Mouse (Mus musculus) right cerebral cortex, postnatal 36 days (tissue): ENCODE data around the gene Tenm2.

Source experiments
- DNase-seq, 2 experiments: peaks; one replicate each; pipeline ENCODE4 v3.0.0; 2022; ENCODE audit warnings: low spot score in 2 of 2, mixed read lengths in 1 of 2

Gene Tenm2

GRCm38 (mm10) chr11:36697021-36697639, 538.6 kb downstream of the Tenm2 start:
- no peak for DNase-seq

- no peak for DNase-seq
Observed at GRCm38 (mm10) chr11:36694810-36695209, 541.0 kb downstream of the Tenm2 start.

- DNase-seq: peak in 1 of 2 experiments; percentile 56
Observed at GRCm38 (mm10) chr11:36692637-36693036, 543.1 kb downstream of the Tenm2 start.

GRCm38 (mm10) chr11:36690826-36691225, 544.9 kb downstream of the Tenm2 start:
- DNase-seq: peak in 1 of 2 experiments; percentile 30

GRCm38 (mm10) chr11:36686253-36686652, 549.5 kb downstream of the Tenm2 start:
- DNase-seq: no peak

GRCm38 (mm10) chr11:36679361-36679760, 556.4 kb downstream of the Tenm2 start:
- no peak for DNase-seq

GRCm38 (mm10) chr11:36678542-36678941, 557.2 kb downstream of the Tenm2 start:
- no peak for DNase-seq

- DNase-seq: no peak
Observed at GRCm38 (mm10) chr11:36678057-36678396, 557.7 kb downstream of the Tenm2 start.

GRCm38 (mm10) chr11:36677321-36678056, 558.3 kb downstream of the Tenm2 start:
- peak in 1 of 2 experiments; percentile 25 for DNase-seq

GRCm38 (mm10) chr11:36676446-36677284, 559.1 kb downstream of the Tenm2 start:
- no peak for DNase-seq

- DNase-seq: no peak
Observed at GRCm38 (mm10) chr11:36674902-36675422, 560.8 kb downstream of the Tenm2 start.

- no peak for DNase-seq
Observed at GRCm38 (mm10) chr11:36674141-36674540, 561.6 kb downstream of the Tenm2 start.

GRCm38 (mm10) chr11:36671196-36671595, 564.6 kb downstream of the Tenm2 start:
- no peak for DNase-seq

- DNase-seq: no peak
Observed at GRCm38 (mm10) chr11:36664026-36664425, 571.7 kb downstream of the Tenm2 start.

GRCm38 (mm10) chr11:36663571-36663970, 572.2 kb downstream of the Tenm2 start:
- DNase-seq: no peak

GRCm38 (mm10) chr11:36653656-36654323, 582.0 kb downstream of the Tenm2 start:
- no peak for DNase-seq

- no peak for DNase-seq
Observed at GRCm38 (mm10) chr11:36647179-36647578, 588.6 kb downstream of the Tenm2 start.

- no peak for DNase-seq
Observed at GRCm38 (mm10) chr11:36635082-36635481, 600.7 kb downstream of the Tenm2 start.

GRCm38 (mm10) chr11:36632201-36632600, 603.6 kb downstream of the Tenm2 start:
- DNase-seq: no peak

GRCm38 (mm10) chr11:36613807-36614206, 622.0 kb downstream of the Tenm2 start:
- no peak for DNase-seq

GRCm38 (mm10) chr11:36604815-36605382, 630.9 kb downstream of the Tenm2 start:
- DNase-seq: no peak
